Mouse (Mus musculus) stomach, embryonic 14.5 days (tissue): ENCODE results near the gene Opalin. TPM values are rescaled to one million over a fixed set of nuclear protein-coding genes. Genes with fewer than 3 reads are reported as not detected.

Experiments
- ATAC-seq: fragments of 200-750 bp; cut with Nextera tagmentation; 2 replicates; pipeline ENCODE4 v1.8.0; 2017; ENCODE audit warnings: low read depth, moderate TSS enrichment; ENCODE audit not compliant: insufficient number of reproducible peaks, insufficient read depth, low FRiP score
- H3K27ac ChIP-seq: fragments of 300-500 bp; sonication (generic); 2 replicates; pipeline ENCODE4 v1.5.1; 2014; ENCODE audit warnings: mild to moderate bottlenecking, low read length, moderate library complexity, mixed read lengths
- H3K27me3 ChIP-seq: fragments of 300-500 bp; sonication (generic); 2 replicates; pipeline ENCODE4 v1.6.1; 2014; ENCODE audit warnings: low read length, control low read depth, mixed read lengths; ENCODE audit not compliant: control insufficient read depth, insufficient read depth
- H3K36me3 ChIP-seq: fragments of 300-500 bp; sonication (generic); 2 replicates; pipeline ENCODE4 v1.6.1; 2014; ENCODE audit warnings: mild to moderate bottlenecking, control low read depth, low read length, moderate library complexity, mixed read lengths; ENCODE audit not compliant: control insufficient read depth, insufficient read depth
- H3K4me1 ChIP-seq: fragments of 300-500 bp; sonication (generic); 2 replicates; pipeline ENCODE4 v1.6.1; 2014; ENCODE audit warnings: low read length, control low read depth, mixed read lengths; ENCODE audit not compliant: control insufficient read depth, insufficient read depth
- H3K4me2 ChIP-seq: fragments of 300-500 bp; sonication (generic); replicated peaks from 2 replicates; pipeline ENCODE4 v1.6.1; 2014; ENCODE audit warnings: low read depth, low read length, control low read depth
- H3K4me3 ChIP-seq: fragments of 300-500 bp; sonication (generic); 2 replicates; pipeline ENCODE4 v1.5.1; 2014; ENCODE audit warnings: low read depth, low read length, control low read depth
- H3K9ac ChIP-seq: fragments of 300-500 bp; sonication (generic); replicated peaks from 2 replicates; pipeline ENCODE4 v1.6.1; 2014; ENCODE audit warnings: low read depth, mild to moderate bottlenecking, control low read depth, low read length, moderate library complexity, mixed read lengths
- H3K9me3 ChIP-seq: fragments of 300-500 bp; sonication (generic); 2 replicates; pipeline ENCODE4 v1.6.1; 2016; ENCODE audit warnings: low read depth, low read length, control low read depth; ENCODE audit not compliant: control insufficient read depth
- WGBS: fragments of 180-500 bp; shearing (Covaris S2); extraction: QIAGEN DNeasy Blood & Tissue Kit; methylation state at CpG from one replicate; pipeline ENCODE4 v1.1.7; 2014; 5-methylcytosine and 5-hydroxymethylcytosine counted together
- polyA plus RNA-seq: library from polyadenylated mRNA; unstranded; fragments of >200 nt; fragmentation: Nextera tagmentation; extraction: Ambion mirVana; gene quantifications from 2 replicates; pipeline ENCODE4 v1.2.1, GENCODE M21; 2014

The Opalin gene
- not detected in 2 replicates for polyA plus RNA-seq

- Histone ChIP-seq H3K9ac (no peak within 1 kb of the TSS), H3K27me3 (no peaks in the 10 kb centered on the region), H3K27ac (no peak within 1 kb of the TSS), H3K4me3 (no peak within 1 kb of the TSS), H3K4me1 (no peaks in the 10 kb centered on the region), H3K4me2 (no peak within 1 kb of the TSS), H3K9me3 (no peaks in the 10 kb centered on the region), H3K36me3 (no peaks in the 10 kb centered on the region)
- 76% methylated on average over 3 of the region's 3 CpGs for WGBS
- ATAC-seq = no peak
Observed at GRCm38 (mm10) chr19:41076906-41077305, at the start of gene Opalin. TSS of gene Opalin (minus strand) at chr19:41077113.

- Histone ChIP-seq H3K9ac (no peak overlapping the region), H3K27me3 (no peaks in the 10 kb centered on the region), H3K4me1 (no peaks in the 10 kb centered on the region), H3K4me2 (no peak overlapping the region), H3K36me3 (no peaks in the 10 kb centered on the region), H3K9me3 (no peaks in the 10 kb centered on the region), H3K27ac (no peak overlapping the region), H3K4me3 (no peak overlapping the region)
- no peak for ATAC-seq
- WGBS = 42% methylated on average over 3 of the region's 3 CpGs
Observed at GRCm38 (mm10) chr19:41123009-41123408, 46.1 kb upstream of the Opalin start.

GRCm38 (mm10) chr19:41119924-41120323 lies 43.0 kb upstream of the Opalin start:
- ATAC-seq = no peak
- Histone ChIP-seq H3K9me3 (no peaks in the 10 kb centered on the region), H3K27ac (no peak overlapping the region), H3K4me1 (no peaks in the 10 kb centered on the region), H3K36me3 (no peaks in the 10 kb centered on the region), H3K4me2 (no peak overlapping the region), H3K27me3 (no peaks in the 10 kb centered on the region), H3K9ac (no peak overlapping the region), H3K4me3 (no peak overlapping the region)
- 93% methylated on average over 13 of the region's 13 CpGs for WGBS

- Histone ChIP-seq H3K4me2 (no peak overlapping the region), H3K9me3 (no peaks in the 10 kb centered on the region), H3K27me3 (no peaks in the 10 kb centered on the region), H3K4me1 (no peaks in the 10 kb centered on the region), H3K4me3 (no peak overlapping the region), H3K9ac (no peak overlapping the region), H3K36me3 (no peaks in the 10 kb centered on the region), H3K27ac (no peak overlapping the region)
- WGBS = 44% methylated on average over 6 of the region's 6 CpGs
- no peak for ATAC-seq
Observed at GRCm38 (mm10) chr19:41118346-41118745, 41.4 kb upstream of the Opalin start.

- WGBS = 81% methylated on average over 4 of the region's 4 CpGs
- no peaks in the 10 kb centered on the region for H3K4me1 ChIP-seq
- no peaks in the 10 kb centered on the region for H3K9me3 ChIP-seq
- no peak overlapping the region for H3K4me2 ChIP-seq
- no peaks in the 10 kb centered on the region for H3K36me3 ChIP-seq
- H3K27me3 ChIP-seq = no peaks in the 10 kb centered on the region
- ATAC-seq = no peak
- H3K9ac ChIP-seq = no peak overlapping the region
- H3K4me3 ChIP-seq = no peak overlapping the region
- no peak overlapping the region for H3K27ac ChIP-seq
Observed at GRCm38 (mm10) chr19:41117334-41117733, 40.4 kb upstream of the Opalin start.

DNA sequence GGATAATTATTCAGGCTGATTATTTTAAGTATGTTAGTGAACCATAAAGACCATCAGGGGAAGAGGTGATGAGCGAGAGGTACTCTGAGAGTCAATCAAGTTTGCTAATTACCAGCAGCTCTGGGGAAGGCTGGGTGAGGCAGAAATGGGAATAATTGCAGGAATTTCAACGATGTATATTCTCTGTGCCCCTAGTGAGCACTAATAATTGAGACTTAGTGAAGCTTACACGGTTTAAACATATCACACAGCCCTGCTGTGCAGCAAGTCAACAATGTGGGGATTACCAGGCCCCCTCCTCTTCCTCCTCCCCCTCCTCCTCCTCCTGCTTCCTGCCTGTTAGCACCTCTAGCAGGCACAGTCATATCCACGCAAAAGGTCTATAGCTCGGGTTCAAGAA lies 37.7 kb upstream of the Opalin start:
- no peak for ATAC-seq
- 48% methylated on average over 5 of the region's 5 CpGs for WGBS
- H3K9ac ChIP-seq = no peak overlapping the region

GRCm38 (mm10) chr19:41113911-41114531 lies 37.1 kb upstream of the Opalin start:
- ATAC-seq = no peak
- H3K4me1 ChIP-seq = no peaks in the 10 kb centered on the region
- no peak overlapping the region for H3K4me2 ChIP-seq
- 76% methylated on average over 17 of the region's 17 CpGs for WGBS
- no peaks in the 10 kb centered on the region for H3K9me3 ChIP-seq
- H3K9ac ChIP-seq = no peak overlapping the region
- H3K36me3 ChIP-seq = no peaks in the 10 kb centered on the region
- H3K27me3 ChIP-seq = no peaks in the 10 kb centered on the region
- no peak overlapping the region for H3K4me3 ChIP-seq
- no peak overlapping the region for H3K27ac ChIP-seq

More for the DNA sequence above, 37.7 kb upstream of the Opalin start:
- Histone ChIP-seq H3K4me1 (no peaks in the 10 kb centered on the region), H3K4me3 (no peak overlapping the region), H3K9me3 (no peaks in the 10 kb centered on the region), H3K36me3 (no peaks in the 10 kb centered on the region), H3K27me3 (no peaks in the 10 kb centered on the region), H3K27ac (no peak overlapping the region), H3K4me2 (no peak overlapping the region)

- H3K36me3 ChIP-seq = no peaks in the 10 kb centered on the region
- H3K9me3 ChIP-seq = no peaks in the 10 kb centered on the region
- no peaks in the 10 kb centered on the region for H3K4me1 ChIP-seq
- no peak overlapping the region for H3K4me2 ChIP-seq
- no peak for ATAC-seq
- no peak overlapping the region for H3K27ac ChIP-seq
- H3K27me3 ChIP-seq = no peaks in the 10 kb centered on the region
- 38% methylated on average over 6 of the region's 6 CpGs for WGBS
- no peak overlapping the region for H3K4me3 ChIP-seq
- no peak overlapping the region for H3K9ac ChIP-seq
Observed at GRCm38 (mm10) chr19:41112609-41113008, 35.7 kb upstream of the Opalin start.

DNA sequence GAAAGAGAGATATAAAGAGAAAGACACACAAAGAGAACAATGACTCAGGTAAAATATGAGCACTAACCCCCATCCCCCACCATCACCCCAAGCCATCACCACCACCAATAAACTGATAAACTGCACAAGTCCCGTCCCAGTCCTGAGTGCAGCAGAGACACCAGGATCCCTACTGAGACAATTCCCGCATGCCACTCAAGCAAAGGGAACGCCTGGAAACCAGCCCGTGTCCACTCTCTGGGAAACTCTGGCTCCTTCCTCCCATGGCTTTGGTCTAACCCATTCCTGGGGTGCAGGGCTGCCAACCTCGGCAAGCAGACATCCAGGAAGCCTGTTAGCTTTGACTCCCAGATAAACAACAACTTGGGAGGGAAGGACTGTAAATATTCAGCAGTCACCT lies 33.1 kb upstream of the Opalin start:
- no peak overlapping the region for H3K27ac ChIP-seq
- H3K9ac ChIP-seq = no peak overlapping the region
- H3K4me1 ChIP-seq = 0 out of 2 replicates have a peak, but pooled peaks cover 3% of the 10 kb centered on the region
- WGBS = 56% methylated on average over 5 of the region's 5 CpGs
- no peak overlapping the region for H3K4me2 ChIP-seq
- no peak overlapping the region for H3K4me3 ChIP-seq
- no peaks in the 10 kb centered on the region for H3K9me3 ChIP-seq
- no peak for ATAC-seq
- H3K27me3 ChIP-seq = no peaks in the 10 kb centered on the region
- no peaks in the 10 kb centered on the region for H3K36me3 ChIP-seq
